Mouse (Mus musculus) myocyte (in vitro differentiated cells): ENCODE results near the gene Olfr283. TPM values are rescaled to one million over a fixed set of nuclear protein-coding genes. Genes with fewer than 3 reads are reported as not detected.
A peak's percentile ranks its signal among the peaks of the same experiment; 100 is the strongest.

Source experiments
- H3K27me3 ChIP-seq: one replicate; pipeline ENCODE4 v1.6.1; 2011; ENCODE audit not compliant: control insufficient read depth, insufficient read depth, insufficient read length
- H3K36me3 ChIP-seq: one replicate; pipeline ENCODE4 v1.6.1; 2011; ENCODE audit not compliant: control insufficient read depth, insufficient read depth
- H3K4me2 ChIP-seq: one replicate; pipeline ENCODE4 v1.6.1; 2011; ENCODE audit warnings: low read depth, control low read depth
- H3K4me3 ChIP-seq: one replicate; pipeline ENCODE4 v1.5.1; 2011; ENCODE audit warnings: mild to moderate bottlenecking, control low read depth, moderate library complexity
- H3K79me2 ChIP-seq: one replicate; pipeline ENCODE4 v1.6.1; 2011; ENCODE audit not compliant: control insufficient read depth, insufficient read depth
- H3ac ChIP-seq: one replicate; pipeline ENCODE4 v1.6.1; 2011; ENCODE audit not compliant: control insufficient read depth, insufficient read length
- CEBPB ChIP-seq: IDR thresholded peaks from 2 replicates; pipeline ENCODE4 v1.6.1; 2011; ENCODE audit warnings: mild to moderate bottlenecking, moderate library complexity; ENCODE audit not compliant: poor library complexity, insufficient read depth, severe bottlenecking
- E2F4 ChIP-seq: IDR thresholded peaks from one replicate; pipeline ENCODE4 v1.6.1; 2011; ENCODE audit warnings: mild to moderate bottlenecking, control low read depth, moderate library complexity; ENCODE audit not compliant: insufficient read depth
- MAX ChIP-seq: IDR thresholded peaks from one replicate; pipeline ENCODE4 v1.6.1; 2011; ENCODE audit warnings: low read depth, mild to moderate bottlenecking, control low read depth
- MYOD1 ChIP-seq, 3 experiments: IDR thresholded peaks; one replicate each; pipeline ENCODE4 v1.6.1; 2011; ENCODE audit warnings: control low read depth in 2 of 3, low read depth in 2 of 3, mild to moderate bottlenecking in 2 of 3, moderate library complexity in 1 of 3; ENCODE audit not compliant: insufficient read length in 2 of 3, control insufficient read depth in 1 of 3
- MYOG ChIP-seq, 3 experiments: IDR thresholded peaks; one replicate each; pipeline ENCODE4 v1.6.1; 2011; ENCODE audit warnings: control low read depth in 2 of 3, low read depth in 2 of 3, mild to moderate bottlenecking in 2 of 3; ENCODE audit not compliant: insufficient read length in 2 of 3, control insufficient read depth in 1 of 3, insufficient read depth in 1 of 3
- POLR2A ChIP-seq: IDR thresholded peaks from one replicate; pipeline ENCODE4 v1.6.1; 2011; ENCODE audit warnings: low read depth, mild to moderate bottlenecking, control low read depth, moderate library complexity; ENCODE audit not compliant: insufficient read length
- POLR2AphosphoS2 ChIP-seq: IDR thresholded peaks from one replicate; pipeline ENCODE4 v1.6.1; 2011; ENCODE audit warnings: low read depth, control low read depth; ENCODE audit not compliant: insufficient read length
- REST ChIP-seq: IDR thresholded peaks from one replicate; pipeline ENCODE4 v1.6.1; 2011; ENCODE audit warnings: mild to moderate bottlenecking, control low read depth, moderate library complexity; ENCODE audit not compliant: insufficient read depth, insufficient read length
- SRF ChIP-seq: IDR thresholded peaks from one replicate; pipeline ENCODE4 v1.6.1; 2011; ENCODE audit warnings: low read depth; ENCODE audit not compliant: control insufficient read depth, insufficient read length
- TCF12 ChIP-seq: IDR thresholded peaks from one replicate; pipeline ENCODE4 v1.6.1; 2011; ENCODE audit warnings: mild to moderate bottlenecking, control low read depth; ENCODE audit not compliant: poor library complexity, insufficient read depth, severe bottlenecking
- TCF3 ChIP-seq: IDR thresholded peaks from one replicate; pipeline ENCODE4 v1.6.1; 2011; ENCODE audit warnings: low read depth, control low read depth; ENCODE audit not compliant: insufficient read length
- USF1 ChIP-seq: IDR thresholded peaks from one replicate; pipeline ENCODE4 v1.6.1; 2011; ENCODE audit warnings: low read depth, mild to moderate bottlenecking, control low read depth, moderate library complexity
- polyA plus RNA-seq: library from polyadenylated mRNA; unstranded; fragments of >200 nt; fragmentation: generic; extraction: Trizol; gene quantifications from one replicate; pipeline ENCODE4 v1.2.1, GENCODE M21; 2012; ENCODE audit warnings: missing spikeins

Olfr283 gene
- polyA plus RNA-seq, 1 experiment: not detected

GRCm38 (mm10) chr15:98408406-98409060 lies 27.8 kb upstream of the Olfr283 start:
- Histone ChIP-seq H3K4me2 (peak overlapping the region; percentile 72), H3K4me3 (no peak overlapping the region), H3K27me3 (peaks cover 6% of the 10 kb centered on the region), H3K79me2 (no peaks in the 10 kb centered on the region), H3K36me3 (no peaks in the 10 kb centered on the region), H3ac (no peak overlapping the region)
- TF ChIP-seq TCF3: no peak
- no peak for TF ChIP-seq TCF12
- no peak for TF ChIP-seq USF1
- TF ChIP-seq POLR2A: no peak
- TF ChIP-seq SRF: no peak
- TF ChIP-seq E2F4: no peak
- TF ChIP-seq MYOD1 (IDR thresholded peaks at IDR 0.05; ENCODE audit: control insufficient read depth in 1 of 3, insufficient read length in 2 of 3, low read depth in 2 of 3): no peak
- TF ChIP-seq REST: no peak
- TF ChIP-seq CEBPB: no peak
- no peak for TF ChIP-seq MYOG (IDR thresholded peaks at IDR 0.05; ENCODE audit: control insufficient read depth in 1 of 3, insufficient read depth in 1 of 3, insufficient read length in 2 of 3, low read depth in 2 of 3)
- no peak for TF ChIP-seq POLR2AphosphoS2
- TF ChIP-seq MAX: no peak

GRCm38 (mm10) chr15:98402356-98402755 lies 21.6 kb upstream of the Olfr283 start:
- Histone ChIP-seq H3K27me3 (peaks cover 36% of the 10 kb centered on the region), H3K36me3 (no peaks in the 10 kb centered on the region), H3K4me3 (no peak overlapping the region), H3K79me2 (no peaks in the 10 kb centered on the region), H3ac (no peak overlapping the region), H3K4me2 (no peak overlapping the region)
- TF ChIP-seq POLR2A (no peak), MAX (no peak), TCF12 (no peak), TCF3 (no peak), SRF (no peak), USF1 (no peak), CEBPB (no peak), POLR2AphosphoS2 (no peak), REST (no peak), E2F4 (no peak), MYOD1 (IDR thresholded peaks at IDR 0.05; ENCODE audit: control insufficient read depth in 1 of 3, insufficient read length in 2 of 3, low read depth in 2 of 3) (no peak), MYOG (IDR thresholded peaks at IDR 0.05; ENCODE audit: control insufficient read depth in 1 of 3, insufficient read depth in 1 of 3, insufficient read length in 2 of 3, low read depth in 2 of 3) (no peak)

GRCm38 (mm10) chr15:98397136-98397535 lies 16.4 kb upstream of the Olfr283 start:
- no peak overlapping the region for H3ac ChIP-seq
- no peaks in the 10 kb centered on the region for H3K36me3 ChIP-seq
- no peaks in the 10 kb centered on the region for H3K79me2 ChIP-seq
- H3K27me3 ChIP-seq: peaks cover 31% of the 10 kb centered on the region
- H3K4me2 ChIP-seq: no peak overlapping the region
- H3K4me3 ChIP-seq: no peak overlapping the region
- TF ChIP-seq POLR2A: no peak
- TF ChIP-seq MYOG (IDR thresholded peaks at IDR 0.05; ENCODE audit: control insufficient read depth in 1 of 3, insufficient read depth in 1 of 3, insufficient read length in 2 of 3, low read depth in 2 of 3): no peak
- TF ChIP-seq MYOD1 (IDR thresholded peaks at IDR 0.05; ENCODE audit: control insufficient read depth in 1 of 3, insufficient read length in 2 of 3, low read depth in 2 of 3): no peak
- no peak for TF ChIP-seq MAX

GRCm38 (mm10) chr15:98391903-98392187 lies 11.1 kb upstream of the Olfr283 start:
- TF ChIP-seq CEBPB (no peak), MYOG (IDR thresholded peaks at IDR 0.05; ENCODE audit: control insufficient read depth in 1 of 3, insufficient read depth in 1 of 3, insufficient read length in 2 of 3, low read depth in 2 of 3) (no peak), TCF12 (no peak), MAX (no peak), TCF3 (no peak), POLR2A (no peak), MYOD1 (IDR thresholded peaks at IDR 0.05; ENCODE audit: control insufficient read depth in 1 of 3, insufficient read length in 2 of 3, low read depth in 2 of 3) (no peak), SRF (no peak), REST (no peak), USF1 (no peak), E2F4 (no peak), POLR2AphosphoS2 (no peak)
- Histone ChIP-seq H3ac (no peak overlapping the region), H3K27me3 (peaks cover 5% of the 10 kb centered on the region), H3K79me2 (no peaks in the 10 kb centered on the region), H3K36me3 (no peaks in the 10 kb centered on the region), H3K4me2 (no peak overlapping the region), H3K4me3 (no peak overlapping the region)
